Mouse (Mus musculus): ENCODE data around the gene Map2. TPM values are rescaled to one million over a fixed set of nuclear protein-coding genes. Genes with fewer than 3 reads are reported as not detected.

Gene Map2
- polyA plus RNA-seq, 1 experiment from 2014 or later, result 4.6 TPM

DNA sequence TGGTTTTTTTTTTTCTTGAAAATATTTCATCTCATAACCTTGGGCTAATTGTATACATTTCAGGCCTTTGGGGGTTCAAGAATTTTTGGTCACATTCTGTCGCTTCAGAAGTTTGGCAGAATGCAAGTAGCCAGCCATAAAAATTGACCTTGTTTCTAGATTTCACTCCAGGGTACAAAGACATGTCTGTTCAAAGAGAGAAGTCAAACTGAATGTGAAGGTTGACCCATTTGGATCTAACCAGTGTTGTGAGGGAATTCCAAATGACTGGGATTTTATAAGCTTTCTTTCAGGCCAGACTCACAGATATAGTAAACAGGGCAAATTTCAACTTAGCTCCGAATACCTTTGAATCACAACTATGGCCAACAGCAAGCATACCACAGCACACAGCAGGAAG, 196.3 kb downstream of the Map2 start:
- H3K4me2 ChIP-seq, result no peak overlapping the region
- 77% methylated on average over 2 of the region's 2 CpGs for WGBS (ENCODE audit: insufficient replicate concordance)
- H3K27ac ChIP-seq (ENCODE audit: low read depth, low read length), result no peak overlapping the region
- no peaks in the 10 kb centered on the region for H3K27me3 ChIP-seq (ENCODE audit: control insufficient read depth, insufficient read depth, low read length)
- H3K4me3 ChIP-seq (ENCODE audit: low read depth, low read length), result no peak overlapping the region
- no peak overlapping the region for H3K9ac ChIP-seq (ENCODE audit: low read depth, low read length)
- H3K9me3 ChIP-seq (replicated peaks; ENCODE audit: control insufficient read depth, low read length), result no peaks in the 10 kb centered on the region
- no peaks in the 10 kb centered on the region for H3K36me3 ChIP-seq (ENCODE audit: control insufficient read depth, insufficient read depth, low read length)
- no peak for ATAC-seq (replicated peaks; ENCODE audit: insufficient number of reproducible peaks, low FRiP score, low TSS enrichment)
- no peaks in the 10 kb centered on the region for H3K4me1 ChIP-seq (ENCODE audit: control insufficient read depth, insufficient read depth, low read length)

DNA sequence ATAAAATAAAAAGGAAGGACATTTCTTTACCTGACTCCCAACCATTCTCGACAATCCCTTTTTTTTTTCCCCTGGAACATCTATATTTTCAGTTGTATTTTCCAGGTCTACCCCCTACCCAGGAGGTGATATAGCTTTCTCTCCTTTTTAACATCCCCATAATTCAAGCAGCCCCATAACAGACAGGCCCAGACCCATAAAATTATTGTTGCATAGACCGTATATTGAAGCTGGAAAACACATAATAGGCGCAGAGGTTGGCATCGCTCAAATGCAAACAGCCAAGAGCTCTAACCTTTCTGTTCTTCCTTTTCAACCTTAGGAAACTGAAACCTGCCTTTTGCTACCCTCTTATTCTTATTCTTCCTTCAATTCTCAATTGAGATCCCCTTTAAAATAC, 211.2 kb downstream of the Map2 start:
- Histone ChIP-seq H3K36me3 (ENCODE audit: control insufficient read depth, insufficient read depth, low read length) (no peaks in the 10 kb centered on the region), H3K4me3 (ENCODE audit: low read depth, low read length) (no peak overlapping the region), H3K27ac (ENCODE audit: low read depth, low read length) (no peak overlapping the region), H3K4me1 (ENCODE audit: control insufficient read depth, insufficient read depth, low read length) (no peaks in the 10 kb centered on the region), H3K9me3 (replicated peaks; ENCODE audit: control insufficient read depth, low read length) (no peaks in the 10 kb centered on the region), H3K4me2 (no peak overlapping the region), H3K27me3 (ENCODE audit: control insufficient read depth, insufficient read depth, low read length) (no peaks in the 10 kb centered on the region), H3K9ac (ENCODE audit: low read depth, low read length) (no peak overlapping the region)
- no peak for ATAC-seq (replicated peaks; ENCODE audit: insufficient number of reproducible peaks, low FRiP score, low TSS enrichment)
- WGBS (ENCODE audit: insufficient replicate concordance), result 88% methylated on average over 4 of the region's 4 CpGs

DNA sequence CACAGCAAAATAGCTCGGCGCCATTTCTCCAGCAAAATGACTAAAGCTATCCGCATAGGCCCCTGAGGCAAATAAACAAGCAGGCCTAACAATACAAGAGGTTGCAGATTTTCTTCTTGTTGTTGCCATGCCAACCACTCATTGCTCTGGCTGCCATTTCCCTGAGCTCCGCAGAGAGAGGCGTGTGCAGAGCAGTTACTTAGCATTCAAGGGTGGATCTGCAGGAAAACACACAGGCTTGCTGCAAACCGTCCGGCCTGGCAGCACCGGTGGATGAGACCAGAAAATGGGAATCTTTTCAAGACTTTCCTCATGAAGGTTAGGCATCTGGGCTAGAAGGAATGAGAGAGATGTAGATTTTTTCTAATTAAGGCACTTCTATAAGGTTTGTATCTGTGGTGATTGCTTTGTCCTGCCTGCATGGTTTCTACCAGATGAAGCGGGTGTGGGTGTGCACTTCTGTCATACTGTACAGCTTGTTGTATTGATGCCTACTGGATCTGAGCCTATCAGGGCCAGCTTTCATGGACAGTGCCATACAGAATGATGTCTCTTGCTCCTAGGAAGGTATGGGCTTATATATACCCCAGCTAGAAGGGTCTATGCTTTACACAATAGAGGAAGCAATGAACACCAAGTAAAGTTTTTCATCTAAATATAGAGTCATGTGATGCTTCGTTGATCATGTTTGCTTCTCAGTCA, 211.8 kb downstream of the Map2 start:
- Histone ChIP-seq H3K9ac (ENCODE audit: low read depth, low read length) (no peak overlapping the region), H3K27me3 (ENCODE audit: control insufficient read depth, insufficient read depth, low read length) (no peaks in the 10 kb centered on the region), H3K4me3 (ENCODE audit: low read depth, low read length) (no peak overlapping the region), H3K27ac (ENCODE audit: low read depth, low read length) (no peak overlapping the region), H3K36me3 (ENCODE audit: control insufficient read depth, insufficient read depth, low read length) (no peaks in the 10 kb centered on the region), H3K4me1 (ENCODE audit: control insufficient read depth, insufficient read depth, low read length) (no peaks in the 10 kb centered on the region), H3K4me2 (no peak overlapping the region), H3K9me3 (replicated peaks; ENCODE audit: control insufficient read depth, low read length) (no peaks in the 10 kb centered on the region)
- 79% methylated on average over 10 of the region's 10 CpGs for WGBS (ENCODE audit: insufficient replicate concordance)
- ATAC-seq (replicated peaks; ENCODE audit: insufficient number of reproducible peaks, low FRiP score, low TSS enrichment), result no peak

DNA sequence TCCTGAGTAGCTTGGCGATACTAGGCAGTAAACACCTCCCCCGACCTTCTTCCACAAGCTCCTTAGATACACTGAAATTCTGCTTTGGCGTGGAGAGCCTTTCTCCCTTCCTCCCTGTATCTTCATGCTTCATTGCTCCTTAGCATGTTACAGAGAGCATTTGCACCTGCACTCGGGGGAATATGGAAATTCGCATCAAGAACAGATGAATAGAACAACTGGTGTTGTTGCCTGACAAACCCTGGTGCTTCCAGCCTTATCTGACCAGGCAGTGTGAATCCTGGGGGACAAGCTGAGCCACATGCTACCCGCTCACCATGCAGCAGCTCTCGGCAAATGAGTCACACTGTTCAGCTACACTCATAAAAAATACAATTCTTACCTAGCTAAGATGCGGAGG, 213.5 kb downstream of the Map2 start:
- no peaks in the 10 kb centered on the region for H3K4me1 ChIP-seq (ENCODE audit: control insufficient read depth, insufficient read depth, low read length)
- H3K27ac ChIP-seq (ENCODE audit: low read depth, low read length), result no peak overlapping the region
- H3K9me3 ChIP-seq (replicated peaks; ENCODE audit: control insufficient read depth, low read length), result no peaks in the 10 kb centered on the region
- H3K4me2 ChIP-seq, result no peak overlapping the region
- no peaks in the 10 kb centered on the region for H3K36me3 ChIP-seq (ENCODE audit: control insufficient read depth, insufficient read depth, low read length)
- H3K27me3 ChIP-seq (ENCODE audit: control insufficient read depth, insufficient read depth, low read length), result no peaks in the 10 kb centered on the region
- no peak for ATAC-seq (replicated peaks; ENCODE audit: insufficient number of reproducible peaks, low FRiP score, low TSS enrichment)
- no peak overlapping the region for H3K4me3 ChIP-seq (ENCODE audit: low read depth, low read length)
- 62% methylated on average over 8 of the region's 8 CpGs for WGBS (ENCODE audit: insufficient replicate concordance)
- no peak overlapping the region for H3K9ac ChIP-seq (ENCODE audit: low read depth, low read length)

DNA sequence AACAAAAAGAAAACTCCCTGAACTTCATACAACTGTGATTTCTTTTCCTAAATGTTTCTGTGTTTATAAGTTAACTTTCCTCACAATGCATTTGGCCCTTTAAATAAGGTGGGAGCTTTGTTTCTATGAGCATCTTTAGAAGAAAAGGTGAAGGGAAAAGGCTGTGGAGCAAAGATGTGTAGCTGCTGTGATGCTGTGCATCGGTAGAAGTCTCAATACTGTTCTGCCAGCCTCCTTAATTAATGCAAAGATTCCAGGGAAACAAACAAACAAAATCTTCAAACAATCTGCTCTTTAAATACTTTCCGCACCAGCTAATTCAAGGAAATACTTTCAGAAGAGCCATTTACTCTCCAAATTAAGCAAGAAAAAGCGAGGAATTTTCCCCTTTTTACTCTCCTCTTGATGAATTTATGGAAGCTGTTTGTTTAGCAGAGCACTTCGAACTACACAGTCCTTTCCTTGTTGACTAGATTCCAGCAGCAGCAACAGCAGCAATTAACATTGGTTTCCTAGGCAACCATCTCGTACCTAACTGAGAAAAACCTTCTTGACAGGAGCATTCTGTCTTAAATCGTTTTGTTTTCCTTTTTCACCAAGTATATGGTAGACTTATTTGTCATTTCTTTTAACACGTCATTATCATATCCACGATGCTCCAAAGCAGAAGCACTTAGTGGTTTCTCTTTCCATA, 220.0 kb downstream of the Map2 start:
- Histone ChIP-seq H3K4me3 (ENCODE audit: low read depth, low read length) (no peak overlapping the region), H3K9ac (ENCODE audit: low read depth, low read length) (no peak overlapping the region), H3K4me2 (no peak overlapping the region), H3K9me3 (replicated peaks; ENCODE audit: control insufficient read depth, low read length) (no peaks in the 10 kb centered on the region), H3K27me3 (ENCODE audit: control insufficient read depth, insufficient read depth, low read length) (no peaks in the 10 kb centered on the region), H3K27ac (ENCODE audit: low read depth, low read length) (no peak overlapping the region), H3K36me3 (ENCODE audit: control insufficient read depth, insufficient read depth, low read length) (no peaks in the 10 kb centered on the region), H3K4me1 (ENCODE audit: control insufficient read depth, insufficient read depth, low read length) (no peaks in the 10 kb centered on the region)
- no peak for ATAC-seq (replicated peaks; ENCODE audit: insufficient number of reproducible peaks, low FRiP score, low TSS enrichment)
- WGBS (ENCODE audit: insufficient replicate concordance), result 58% methylated on average over 8 of the region's 8 CpGs

DNA sequence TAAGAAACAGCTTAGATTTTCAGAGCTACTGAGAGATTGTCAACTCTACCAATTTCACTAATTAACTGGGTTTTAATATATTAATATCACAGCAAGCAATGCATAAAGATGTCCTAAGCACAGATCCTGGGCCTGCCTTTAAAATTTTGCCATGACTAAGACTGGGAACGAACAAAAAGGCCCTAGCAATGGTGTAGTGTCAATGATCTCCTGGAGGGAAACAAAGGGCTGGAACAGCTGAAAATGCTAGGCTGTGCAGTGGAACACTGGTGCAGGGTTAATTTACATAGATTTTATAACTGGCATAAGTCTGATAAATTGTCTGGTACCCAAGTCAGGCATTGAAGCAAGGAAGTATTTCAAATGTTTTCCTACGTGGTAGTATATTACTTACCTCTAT, 220.8 kb downstream of the Map2 start:
- no peak overlapping the region for H3K27ac ChIP-seq (ENCODE audit: low read depth, low read length)
- H3K4me1 ChIP-seq (ENCODE audit: control insufficient read depth, insufficient read depth, low read length), result no peaks in the 10 kb centered on the region
- no peak for ATAC-seq (replicated peaks; ENCODE audit: insufficient number of reproducible peaks, low FRiP score, low TSS enrichment)
- H3K4me2 ChIP-seq, result no peak overlapping the region
- H3K4me3 ChIP-seq (ENCODE audit: low read depth, low read length), result no peak overlapping the region
- H3K27me3 ChIP-seq (ENCODE audit: control insufficient read depth, insufficient read depth, low read length), result no peaks in the 10 kb centered on the region
- no peak overlapping the region for H3K9ac ChIP-seq (ENCODE audit: low read depth, low read length)
- H3K36me3 ChIP-seq (ENCODE audit: control insufficient read depth, insufficient read depth, low read length), result no peaks in the 10 kb centered on the region
- H3K9me3 ChIP-seq (replicated peaks; ENCODE audit: control insufficient read depth, low read length), result no peaks in the 10 kb centered on the region
- 79% methylated on average over 2 of the region's 2 CpGs for WGBS (ENCODE audit: insufficient replicate concordance)

DNA sequence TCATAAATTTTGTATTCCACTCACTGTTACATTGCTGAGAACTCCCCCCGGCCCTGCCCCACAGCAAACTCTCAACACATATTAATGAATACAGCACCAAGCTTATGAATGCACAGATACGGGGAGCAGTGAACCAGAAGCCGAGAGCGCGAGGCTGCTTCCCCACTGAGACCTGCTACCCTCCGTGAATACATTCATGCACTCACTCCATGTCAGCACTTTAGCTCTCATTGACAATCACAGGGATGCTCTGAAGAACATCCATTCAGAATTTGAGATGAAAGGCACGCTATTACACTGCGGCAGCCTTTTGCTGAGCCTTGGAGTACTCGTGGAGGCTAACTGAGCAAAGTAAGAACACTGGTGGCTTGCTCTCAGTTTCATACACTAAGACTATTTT, 226.8 kb downstream of the Map2 start:
- WGBS (ENCODE audit: insufficient replicate concordance), result 82% methylated on average over 9 of the region's 9 CpGs
- no peaks in the 10 kb centered on the region for H3K9me3 ChIP-seq (replicated peaks; ENCODE audit: control insufficient read depth, low read length)
- no peak overlapping the region for H3K4me2 ChIP-seq
- H3K27me3 ChIP-seq (ENCODE audit: control insufficient read depth, insufficient read depth, low read length), result no peaks in the 10 kb centered on the region
- no peak for ATAC-seq (replicated peaks; ENCODE audit: insufficient number of reproducible peaks, low FRiP score, low TSS enrichment)
- no peaks in the 10 kb centered on the region for H3K36me3 ChIP-seq (ENCODE audit: control insufficient read depth, insufficient read depth, low read length)
- no peak overlapping the region for H3K27ac ChIP-seq (ENCODE audit: low read depth, low read length)
- no peaks in the 10 kb centered on the region for H3K4me1 ChIP-seq (ENCODE audit: control insufficient read depth, insufficient read depth, low read length)
- H3K9ac ChIP-seq (ENCODE audit: low read depth, low read length), result no peak overlapping the region
- H3K4me3 ChIP-seq (ENCODE audit: low read depth, low read length), result no peak overlapping the region

DNA sequence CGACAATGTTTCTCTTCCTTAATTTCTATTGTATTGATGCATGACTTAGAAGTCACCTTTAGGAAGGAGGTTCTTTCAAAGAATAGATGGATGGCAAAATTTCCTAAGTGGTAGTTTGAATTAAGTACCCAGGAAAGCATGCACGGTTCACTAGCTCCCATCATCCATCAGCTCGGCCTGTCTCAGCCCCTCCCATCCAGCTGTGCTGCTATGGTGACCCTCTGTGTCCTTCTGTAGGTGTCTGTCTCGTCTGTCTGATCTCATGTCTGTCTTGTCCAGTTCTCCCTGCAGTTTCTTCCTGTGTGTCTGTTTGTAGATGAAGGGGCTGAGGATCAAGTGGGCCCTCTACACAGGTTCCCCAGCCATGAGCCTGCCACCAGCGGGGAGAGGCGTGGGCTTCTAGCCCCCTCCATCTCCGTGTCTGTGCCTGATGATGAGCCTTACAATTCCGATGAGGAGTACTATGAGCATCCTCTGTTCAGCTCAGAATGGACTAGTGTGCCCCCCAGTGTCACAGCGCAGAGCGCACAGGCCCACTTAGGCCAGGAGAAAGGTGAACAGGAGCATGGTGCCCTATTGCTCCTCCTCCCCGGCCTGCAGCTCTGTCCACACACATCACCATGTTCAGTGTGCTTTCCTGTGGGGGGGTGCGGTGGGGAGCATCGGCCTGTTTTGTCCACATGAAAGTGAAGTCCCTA, 232.3 kb downstream of the Map2 start:
- no peak for ATAC-seq (replicated peaks; ENCODE audit: insufficient number of reproducible peaks, low FRiP score, low TSS enrichment)
- no peak overlapping the region for H3K9ac ChIP-seq (ENCODE audit: low read depth, low read length)
- H3K4me1 ChIP-seq (ENCODE audit: control insufficient read depth, insufficient read depth, low read length), result no peaks in the 10 kb centered on the region
- no peaks in the 10 kb centered on the region for H3K36me3 ChIP-seq (ENCODE audit: control insufficient read depth, insufficient read depth, low read length)
- WGBS (ENCODE audit: insufficient replicate concordance), result 65% methylated on average over 13 of the region's 13 CpGs
- no peaks in the 10 kb centered on the region for H3K27me3 ChIP-seq (ENCODE audit: control insufficient read depth, insufficient read depth, low read length)
- no peaks in the 10 kb centered on the region for H3K9me3 ChIP-seq (replicated peaks; ENCODE audit: control insufficient read depth, low read length)
- no peak overlapping the region for H3K4me2 ChIP-seq
- H3K27ac ChIP-seq (ENCODE audit: low read depth, low read length), result no peak overlapping the region
- H3K4me3 ChIP-seq (ENCODE audit: low read depth, low read length), result no peak overlapping the region

Data from heart, embryonic 11.5 days (tissue).